Mouse (Mus musculus) embryonic fibroblast, embryonic 13.5 days (primary cell): Measurements from ENCODE around the gene Gm42906. TPM values are rescaled to one million over a fixed set of nuclear protein-coding genes. Genes with fewer than 3 reads are reported as not detected.

Source experiments
- H3K27ac ChIP-seq: 2 replicates; pipeline ENCODE4 v1.5.1; 2012; ENCODE audit warnings: low read length, control low read depth, inconsistent platforms; ENCODE audit not compliant: insufficient read depth
- H3K4me1 ChIP-seq: 2 replicates; pipeline ENCODE4 v1.6.1; 2011; ENCODE audit warnings: low read length; ENCODE audit not compliant: control insufficient read depth, insufficient read depth
- H3K4me3 ChIP-seq: 2 replicates; pipeline ENCODE4 v1.5.1; 2011; ENCODE audit warnings: mild to moderate bottlenecking, control low read depth, low read length; ENCODE audit not compliant: insufficient read depth
- CTCF ChIP-seq: IDR thresholded peaks from 2 replicates; pipeline ENCODE4 v1.5.1; 2011; ENCODE audit warnings: mild to moderate bottlenecking, control low read depth, low read length, moderate library complexity, borderline replicate concordance; ENCODE audit not compliant: insufficient read depth
- POLR2A ChIP-seq: IDR thresholded peaks from 2 replicates; pipeline ENCODE4 v1.6.1; 2011; ENCODE audit warnings: low read depth, mild to moderate bottlenecking, control low read depth, low read length, moderate library complexity
- polyA plus RNA-seq: library from polyadenylated mRNA; stranded (reverse); fragments of >200 nt; gene quantifications from 2 replicates; pipeline ENCODE4 v1.2.4, GENCODE M21; 2011; ENCODE audit warnings: low read depth; ENCODE audit not compliant: missing spikeins, insufficient read length

Gm42906 gene
- polyA plus RNA-seq = not detected in 2 replicates

- no peak for TF ChIP-seq POLR2A
- no peak within 1 kb of the TSS for H3K4me3 ChIP-seq
- no peak within 1 kb of the TSS for H3K27ac ChIP-seq
- H3K4me1 ChIP-seq = peaks cover 13% of the 10 kb centered on the region
Measured at GRCm38 (mm10) chr5:151428113-151428756, at the start of gene Gm42906. TSS of gene Gm42906 (minus strand) at chr5:151428163.

- Histone ChIP-seq H3K27ac (no peak overlapping the region), H3K4me3 (no peak overlapping the region), H3K4me1 (no peaks in the 10 kb centered on the region)
- TF ChIP-seq POLR2A = no peak
- no peak for TF ChIP-seq CTCF
Measured at GRCm38 (mm10) chr5:151445695-151446094, 17.7 kb upstream of the Gm42906 start.

GRCm38 (mm10) chr5:151435106-151435505 lies 7.1 kb upstream of the Gm42906 start:
- no peak for TF ChIP-seq CTCF
- no peak for TF ChIP-seq POLR2A
- Histone ChIP-seq H3K4me3 (no peak overlapping the region), H3K4me1 (no peaks in the 10 kb centered on the region), H3K27ac (no peak overlapping the region)

GRCm38 (mm10) chr5:151426466-151426865 lies 1.5 kb downstream of the Gm42906 start:
- no peak for TF ChIP-seq POLR2A
- TF ChIP-seq CTCF = no peak
- Histone ChIP-seq H3K4me3 (no peak overlapping the region), H3K4me1 (peaks cover 13% of the 10 kb centered on the region), H3K27ac (no peak overlapping the region)

- TF ChIP-seq POLR2A = no peak
- TF ChIP-seq CTCF = no peak
- peaks cover 13% of the 10 kb centered on the region for H3K4me1 ChIP-seq
Measured at GRCm38 (mm10) chr5:151422692-151423091, 5.3 kb downstream of the Gm42906 start.

GRCm38 (mm10) chr5:151421859-151422258 lies 6.1 kb downstream of the Gm42906 start:
- Histone ChIP-seq H3K4me1 (peaks cover 10% of the 10 kb centered on the region), H3K27ac (no peak overlapping the region), H3K4me3 (no peak overlapping the region)
- no peak for TF ChIP-seq POLR2A
- TF ChIP-seq CTCF = no peak

More at GRCm38 (mm10) chr5:151422692-151423091, 5.3 kb downstream of the Gm42906 start:
- Histone ChIP-seq H3K4me3 (no peak overlapping the region), H3K27ac (no peak overlapping the region)

- no peak overlapping the region for H3K4me3 ChIP-seq
- H3K4me1 ChIP-seq = no peaks in the 10 kb centered on the region
- no peak for TF ChIP-seq CTCF
- TF ChIP-seq POLR2A = no peak
- H3K27ac ChIP-seq = no peak overlapping the region
Measured at GRCm38 (mm10) chr5:151418551-151418950, 9.4 kb downstream of the Gm42906 start.

GRCm38 (mm10) chr5:151417421-151418038 lies 10.4 kb downstream of the Gm42906 start:
- Histone ChIP-seq H3K27ac (no peak overlapping the region; the same call in 1 of the 2 replicates), H3K4me1 (peaks cover 4% of the 10 kb centered on the region), H3K4me3 (no peak overlapping the region)
- TF ChIP-seq POLR2A (no peak), CTCF (no peak)

GRCm38 (mm10) chr5:151416988-151417387 lies 11.0 kb downstream of the Gm42906 start:
- no peak overlapping the region for H3K27ac ChIP-seq
- H3K4me3 ChIP-seq = no peak overlapping the region
- H3K4me1 ChIP-seq = peaks cover 4% of the 10 kb centered on the region
- TF ChIP-seq CTCF = no peak
- TF ChIP-seq POLR2A = no peak

GRCm38 (mm10) chr5:151413617-151414016 lies 14.3 kb downstream of the Gm42906 start:
- H3K27ac ChIP-seq = no peak overlapping the region
- H3K4me3 ChIP-seq = no peak overlapping the region
- TF ChIP-seq CTCF = no peak
- TF ChIP-seq POLR2A = no peak
- peaks cover 4% of the 10 kb centered on the region for H3K4me1 ChIP-seq
